Mouse (Mus musculus) layer of hippocampus, adult 9-11 months (tissue): Measurements from ENCODE around the gene Otp.

Experiments
- DNase-seq: peaks from one replicate; pipeline ENCODE4 v3.0.0; 2022

Gene Otp

DNA sequence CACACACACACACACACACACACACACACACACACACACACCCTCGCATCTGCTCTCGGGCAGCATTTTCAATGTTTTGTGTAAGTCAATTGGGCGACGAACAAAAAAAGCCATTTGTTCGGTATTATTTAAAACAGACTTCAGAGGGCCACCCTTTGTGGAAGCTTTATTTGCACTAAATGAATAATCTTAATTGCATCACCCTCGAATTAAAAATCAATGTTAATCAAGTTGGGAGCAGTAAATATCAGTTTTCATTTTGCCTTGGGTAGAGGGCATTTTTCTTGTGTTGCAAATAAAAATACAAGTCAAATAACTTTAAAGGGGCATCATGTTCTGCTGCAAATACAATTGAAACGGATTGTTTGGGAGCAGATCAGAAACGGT lies 1.4 kb upstream of the Otp start:
- no peak for DNase-seq

DNA sequence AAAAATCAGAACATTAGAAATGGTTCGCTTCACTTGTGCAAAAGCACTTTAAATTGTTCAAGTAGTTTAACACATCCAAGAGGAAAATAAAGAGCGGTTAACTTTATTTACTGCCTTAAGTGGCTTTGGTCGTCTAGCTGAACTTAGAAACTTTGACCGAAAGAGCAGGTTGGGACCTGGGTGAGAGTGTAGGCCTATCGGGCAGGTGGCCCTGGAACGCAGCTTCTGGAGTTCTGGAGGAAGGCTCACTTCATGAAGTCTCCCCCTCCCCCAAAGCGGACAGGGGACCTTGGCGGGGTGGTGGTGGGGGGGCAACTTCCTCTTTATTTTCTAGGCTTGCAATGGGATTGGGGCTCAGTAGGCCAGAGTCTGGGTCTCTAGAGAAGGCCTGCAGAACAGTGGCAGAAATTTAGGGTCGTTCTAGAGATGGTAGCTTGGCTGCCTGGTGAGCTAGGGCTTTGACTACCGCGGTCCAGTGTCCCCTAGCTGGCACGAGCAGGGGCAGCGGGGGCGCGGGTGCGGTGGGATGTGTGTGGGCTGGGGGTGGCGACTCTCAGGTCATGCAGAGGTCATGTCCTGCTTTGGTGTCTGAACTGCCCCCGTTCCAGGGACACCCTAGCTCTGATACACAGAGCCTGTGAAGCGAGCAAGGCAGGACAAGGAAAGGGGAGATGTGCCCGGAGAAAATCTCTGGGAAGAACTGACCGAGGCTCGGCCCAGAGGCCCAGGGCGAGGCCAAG lies 576 bp upstream of the Otp start:
- DNase-seq = no peak

DNA sequence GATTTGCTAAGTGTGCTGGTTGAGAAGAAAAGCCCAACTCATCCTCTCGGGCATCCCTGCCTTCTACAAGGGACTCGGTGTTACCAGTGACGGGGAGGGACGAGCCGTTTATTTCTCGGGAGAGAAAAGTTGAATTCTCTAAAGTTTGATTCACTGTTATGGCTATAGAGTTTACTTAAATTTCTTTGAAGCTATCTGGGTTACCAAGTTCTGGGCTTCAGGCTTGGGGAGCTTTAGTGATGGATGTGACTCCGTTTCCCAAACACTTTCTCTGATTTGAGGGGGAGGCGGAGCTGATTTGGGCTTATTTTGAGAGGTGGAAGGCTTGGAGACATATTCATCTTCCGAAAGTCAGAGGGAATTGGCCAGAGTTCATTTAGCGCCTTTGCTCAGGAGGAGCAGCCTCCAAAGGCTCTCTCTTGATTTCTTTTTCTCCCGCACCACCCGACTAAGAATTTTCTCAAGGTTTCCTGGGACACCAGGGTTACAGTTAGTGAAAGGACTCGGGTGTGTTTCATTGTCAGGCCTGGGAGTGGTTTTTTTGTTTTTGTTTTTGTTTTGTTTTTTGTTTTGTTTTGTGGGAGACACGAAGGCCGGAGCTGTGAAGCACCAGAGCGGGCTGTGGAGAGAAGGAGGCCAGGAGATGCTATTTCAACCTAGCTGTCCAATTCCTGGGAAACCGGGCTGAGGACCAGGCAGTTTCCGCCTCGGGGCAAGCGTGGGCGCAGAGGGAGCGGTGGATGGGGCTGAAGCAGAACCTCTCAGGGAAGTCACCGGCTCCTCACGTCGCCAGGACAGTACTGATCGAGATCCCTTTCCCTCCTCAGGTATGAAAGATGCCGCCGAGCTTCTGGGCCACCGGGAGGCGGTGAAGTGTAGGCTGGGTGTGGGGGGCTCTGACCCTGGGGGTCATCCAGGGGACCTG lies 1.1 kb downstream of the Otp start:
- DNase-seq = no peak

DNA sequence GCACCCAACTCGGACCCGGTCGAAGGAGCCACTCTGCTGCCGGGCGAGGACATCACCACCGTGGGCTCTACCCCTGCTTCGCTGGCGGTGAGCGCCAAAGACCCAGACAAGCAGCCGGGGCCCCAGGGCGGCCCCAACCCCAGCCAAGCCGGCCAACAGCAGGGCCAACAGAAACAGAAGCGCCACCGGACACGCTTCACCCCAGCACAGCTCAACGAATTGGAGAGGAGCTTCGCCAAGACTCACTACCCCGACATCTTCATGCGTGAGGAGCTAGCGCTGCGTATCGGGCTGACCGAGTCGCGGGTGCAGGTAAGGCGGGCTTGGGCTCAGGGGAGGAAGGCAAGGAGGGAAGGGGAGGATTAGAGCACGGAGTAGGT lies 1.8 kb downstream of the Otp start:
- no peak for DNase-seq

GRCm38 (mm10) chr13:94877991-94878745 lies 2.8 kb downstream of the Otp start:
- no peak for DNase-seq

- DNase-seq = no peak
Observed at GRCm38 (mm10) chr13:94881201-94881600, 5.8 kb downstream of the Otp start.

DNA sequence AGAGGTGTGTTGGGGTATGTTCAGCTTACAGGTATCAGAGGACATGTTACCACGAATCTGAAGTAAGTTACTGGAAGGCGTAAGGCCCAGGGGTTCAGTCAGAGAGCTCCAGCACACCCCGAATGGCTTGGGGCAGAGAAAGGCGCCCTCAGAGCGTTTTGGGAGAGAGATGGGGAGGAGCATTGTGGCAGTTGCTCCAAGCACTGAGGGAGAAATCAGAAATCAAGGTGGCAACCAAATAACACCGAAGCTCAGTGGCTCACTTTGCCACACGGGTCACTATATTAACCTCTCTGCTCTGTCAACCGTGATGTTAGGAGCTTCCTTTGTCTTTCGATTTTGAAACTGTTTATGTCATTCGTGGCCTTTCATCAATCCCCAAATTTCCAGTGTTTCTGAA lies 6.8 kb downstream of the Otp start:
- DNase-seq = no peak

- no peak for DNase-seq
Observed at GRCm38 (mm10) chr13:94882711-94883145, 7.3 kb downstream of the Otp start.

DNA sequence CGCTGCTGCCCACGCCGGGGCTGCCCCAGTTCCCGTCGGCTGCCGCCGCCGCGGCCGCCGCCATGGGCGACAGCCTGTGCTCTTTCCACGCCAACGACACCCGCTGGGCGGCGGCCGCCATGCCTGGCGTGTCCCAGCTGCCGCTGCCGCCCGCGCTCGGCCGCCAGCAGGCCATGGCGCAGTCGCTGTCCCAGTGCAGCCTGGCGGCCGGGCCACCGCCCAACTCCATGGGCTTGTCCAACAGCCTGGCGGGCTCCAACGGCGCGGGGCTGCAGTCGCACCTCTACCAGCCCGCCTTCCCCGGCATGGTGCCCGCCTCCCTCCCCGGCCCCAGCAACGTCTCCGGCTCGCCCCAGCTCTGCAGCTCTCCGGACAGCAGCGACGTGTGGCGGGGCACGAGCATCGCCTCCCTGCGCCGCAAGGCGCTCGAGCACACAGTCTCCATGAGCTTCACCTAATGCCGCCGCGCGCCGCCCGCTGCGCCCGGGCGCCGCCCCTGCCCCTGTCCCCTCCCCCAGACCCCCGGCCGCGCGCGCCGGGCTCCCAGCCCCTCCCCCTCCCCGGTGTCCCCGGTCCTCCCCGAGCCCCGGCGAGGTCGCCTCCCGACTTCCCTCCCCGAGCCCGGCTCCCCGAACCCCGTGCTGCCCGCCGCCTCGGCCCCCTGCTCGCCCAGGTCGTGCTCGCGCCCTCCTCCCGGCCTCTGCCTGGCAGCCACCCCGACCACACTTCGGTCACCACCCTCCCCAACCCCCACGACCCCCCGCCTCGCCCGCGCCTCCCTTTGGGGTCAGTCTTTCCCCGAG lies 8.0 kb downstream of the Otp start:
- DNase-seq = no peak

GRCm38 (mm10) chr13:94883966-94884960 lies 8.9 kb downstream of the Otp start:
- no peak for DNase-seq

- DNase-seq = no peak
Observed at GRCm38 (mm10) chr13:94885291-94886235, 10.2 kb downstream of the Otp start.

- no peak for DNase-seq
Observed at GRCm38 (mm10) chr13:94907841-94908240, 32.4 kb downstream of the Otp start.

GRCm38 (mm10) chr13:94912961-94913360 lies 37.6 kb downstream of the Otp start:
- DNase-seq = no peak

DNA sequence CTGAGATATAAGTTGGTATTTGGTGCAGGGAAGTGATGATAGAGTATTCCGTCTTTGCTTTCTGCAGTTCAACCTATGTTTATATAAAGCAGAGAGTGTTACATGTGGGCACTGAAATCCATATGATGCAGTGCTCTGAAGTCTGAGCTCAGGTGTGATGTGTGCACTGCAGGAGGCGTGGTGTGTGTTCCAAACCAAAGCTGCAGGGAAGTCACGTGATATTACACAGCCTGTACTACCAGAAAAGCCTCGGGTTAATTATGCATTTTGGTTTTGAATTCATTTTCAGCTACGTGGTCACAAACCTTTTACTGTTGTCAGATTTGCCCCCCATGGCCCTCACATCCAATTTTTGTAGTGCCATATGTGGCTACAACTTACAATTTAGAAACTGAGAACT lies 40.3 kb downstream of the Otp start:
- DNase-seq = no peak

DNA sequence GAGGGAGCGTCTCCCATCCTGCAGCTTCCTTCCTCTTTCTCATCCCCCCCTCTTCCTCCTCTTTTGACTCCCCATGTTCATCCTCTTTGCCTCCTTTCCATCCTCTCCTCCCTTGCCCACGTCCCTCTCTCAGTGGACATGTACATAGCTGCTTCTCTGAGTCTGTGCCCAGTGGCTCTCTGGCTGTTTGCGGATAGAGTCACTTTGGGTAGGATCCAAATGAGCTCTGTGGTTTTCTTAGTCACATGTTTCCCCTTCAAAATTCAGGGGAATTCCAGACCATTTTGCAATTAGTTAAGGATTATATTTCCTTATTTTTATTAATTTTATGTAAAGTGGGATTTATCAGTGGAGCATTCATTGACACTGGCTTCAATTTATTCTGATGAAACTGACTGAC lies 52.7 kb downstream of the Otp start:
- DNase-seq = no peak
